Mouse (Mus musculus) testis, adult 2 months (tissue): ENCODE measurements around the gene Atp6v0a4.

Experiments used
- CTCF ChIP-seq: fragments of 200-500 bp; IDR thresholded peaks from 2 replicates; pipeline ENCODE4 v1.5.1; 2012; ENCODE audit warnings: low read depth, mild to moderate bottlenecking, inconsistent platforms, low read length, moderate library complexity; ENCODE audit not compliant: control insufficient read depth, insufficient read depth, insufficient replicate concordance
- POLR2A ChIP-seq: fragments of 200-500 bp; IDR thresholded peaks from 2 replicates; pipeline ENCODE4 v1.6.1; 2012; ENCODE audit warnings: low read depth, mild to moderate bottlenecking, inconsistent platforms, low read length, moderate library complexity; ENCODE audit not compliant: control insufficient read depth

- TF ChIP-seq CTCF = no peak
- TF ChIP-seq POLR2A = no peak
These were observed 20.6 kb downstream of the Atp6v0a4 start for GRCm38 (mm10) chr6:38103775-38104174.
